Mouse (Mus musculus) forebrain, embryonic 10.5 days (tissue): ENCODE measurements at regions not wholly inside any gene's neighbourhood (a gene's known extent, or its start where the extent isn't known, plus 50 kb on each side); places are given as distances from the start of the nearest gene placed in this dataset.

Source experiments
- DNase-seq: peaks from one replicate; pipeline ENCODE4 v3.0.0-alpha.2; 2017; ENCODE audit warnings: low spot score; ENCODE audit errors: extremely low spot score
- H3K27ac ChIP-seq: fragments of 300-500 bp; sonication (generic); 2 replicates; pipeline ENCODE4 v1.5.1; 2016; ENCODE audit warnings: mild to moderate bottlenecking
- H3K27me3 ChIP-seq: fragments of 300-500 bp; sonication (generic); 2 replicates; pipeline ENCODE4 v1.6.1; 2016; ENCODE audit warnings: mild to moderate bottlenecking; ENCODE audit not compliant: poor library complexity, severe bottlenecking
- H3K36me3 ChIP-seq: fragments of 300-500 bp; sonication (generic); replicated peaks from 2 replicates; pipeline ENCODE4 v1.6.1; 2016; ENCODE audit warnings: mild to moderate bottlenecking, moderate library complexity
- H3K4me1 ChIP-seq: fragments of 300-500 bp; sonication (generic); 2 replicates; pipeline ENCODE4 v1.6.1; 2016
- H3K4me3 ChIP-seq: fragments of 300-500 bp; sonication (generic); 2 replicates; pipeline ENCODE4 v1.5.1; 2016; ENCODE audit warnings: mild to moderate bottlenecking, moderate library complexity
- H3K9me3 ChIP-seq: fragments of 300-500 bp; sonication (generic); 2 replicates; pipeline ENCODE4 v1.6.1; 2016; ENCODE audit warnings: mild to moderate bottlenecking, moderate library complexity
- WGBS: fragments of 180-500 bp; shearing (Covaris S2); methylation state at CpG from one replicate; pipeline ENCODE4 v1.1.7; 2016; 5-methylcytosine and 5-hydroxymethylcytosine counted together

DNA sequence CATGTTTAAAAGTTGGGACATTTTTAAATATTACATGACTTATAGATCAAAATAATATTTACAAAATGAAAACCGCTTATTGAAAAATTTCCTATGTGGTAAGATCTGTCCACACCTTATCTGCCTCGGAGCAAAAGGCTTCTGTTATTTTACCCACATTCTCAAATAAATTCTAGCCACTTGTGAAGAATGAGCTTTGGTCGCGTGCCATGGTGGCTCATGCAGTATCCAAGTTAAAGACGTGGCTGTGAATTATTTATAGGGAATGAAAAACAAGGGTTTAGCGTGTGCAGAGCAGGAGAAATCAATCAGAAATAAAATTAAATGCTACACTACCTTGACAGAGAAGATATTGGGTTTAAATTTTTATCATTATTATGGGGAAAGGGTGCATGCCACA is 430.7 kb upstream of the Cited2 start:
- Histone ChIP-seq H3K27me3 (no peaks in the 10 kb centered on the region), H3K4me1 (peaks cover 13% of the 10 kb centered on the region), H3K27ac (no peak overlapping the region), H3K9me3 (no peaks in the 10 kb centered on the region), H3K36me3 (no peaks in the 10 kb centered on the region), H3K4me3 (no peak overlapping the region)
- DNase-seq: no peak
- WGBS: 95% methylated on average over 6 of the region's 6 CpGs

DNA sequence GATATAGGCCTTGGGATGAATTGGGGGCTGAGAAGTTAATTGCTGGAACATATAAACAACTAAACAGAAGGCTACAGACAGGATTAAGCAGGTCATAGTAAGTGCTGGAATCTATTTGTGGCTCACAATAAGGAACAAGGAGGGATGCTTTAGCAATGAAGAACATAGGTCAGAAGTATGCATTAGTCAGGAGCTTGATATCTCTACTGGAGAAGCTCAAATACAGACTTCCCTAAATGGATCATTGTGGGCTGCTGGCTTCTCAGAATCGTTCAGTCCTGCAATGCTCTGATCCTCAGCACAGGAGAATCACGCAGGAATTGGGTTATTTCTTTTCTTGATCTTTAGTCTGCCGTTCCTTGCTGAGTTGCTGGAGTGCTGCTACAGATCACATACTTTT is 428.6 kb upstream of the Cited2 start:
- no peak for DNase-seq
- Histone ChIP-seq H3K27ac (no peak overlapping the region), H3K4me1 (peaks cover under 1% of the 10 kb centered on the region; the same call in 1 of the 2 replicates), H3K27me3 (no peaks in the 10 kb centered on the region), H3K4me3 (no peak overlapping the region), H3K36me3 (no peaks in the 10 kb centered on the region), H3K9me3 (no peaks in the 10 kb centered on the region)
- WGBS: 83% methylated on average over 3 of the region's 3 CpGs

- 87% methylated on average over 3 of the region's 3 CpGs for WGBS
- peaks cover 6% of the 10 kb centered on the region for H3K4me1 ChIP-seq
Observed at GRCm38 (mm10) chr10:17295157-17295556, 427.9 kb upstream of the Cited2 start.

GRCm38 (mm10) chr10:17299600-17299999 is 423.4 kb upstream of the Cited2 start:
- peaks cover 6% of the 10 kb centered on the region for H3K4me1 ChIP-seq
- no peaks in the 10 kb centered on the region for H3K27me3 ChIP-seq
- DNase-seq: no peak
- H3K36me3 ChIP-seq: no peaks in the 10 kb centered on the region
- WGBS: 37% methylated on average over 6 of the region's 6 CpGs
- H3K9me3 ChIP-seq: no peaks in the 10 kb centered on the region
- H3K27ac ChIP-seq: 0 out of 2 replicates have a peak overlapping the region, but pooled peaks have one; percentile 35
- no peak overlapping the region for H3K4me3 ChIP-seq

More at GRCm38 (mm10) chr10:17295157-17295556, 427.9 kb upstream of the Cited2 start:
- no peaks in the 10 kb centered on the region for H3K9me3 ChIP-seq
- no peak overlapping the region for H3K4me3 ChIP-seq
- H3K27me3 ChIP-seq: no peaks in the 10 kb centered on the region
- H3K36me3 ChIP-seq: no peaks in the 10 kb centered on the region
- no peak for DNase-seq
- H3K27ac ChIP-seq: no peak overlapping the region

DNA sequence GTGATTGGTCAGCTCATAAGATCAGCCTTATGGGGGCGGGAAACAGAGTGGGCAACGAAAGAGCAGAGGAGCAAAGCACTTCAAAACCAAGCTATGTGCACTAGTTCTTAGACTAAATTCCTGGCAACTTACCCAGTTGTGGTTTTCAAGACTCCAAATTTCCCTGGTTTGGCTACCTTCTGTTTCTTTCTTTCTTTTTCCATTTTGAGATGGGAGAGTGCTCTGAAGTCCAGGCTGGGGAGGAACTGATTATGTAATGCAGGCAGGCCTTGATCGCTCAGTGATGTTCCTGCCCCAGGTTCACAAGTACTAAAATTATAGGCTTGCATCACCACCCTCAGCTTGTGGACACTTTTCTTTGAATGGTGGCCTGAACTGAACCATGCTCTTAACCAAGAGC is 396.3 kb upstream of the Cited2 start:
- DNase-seq: no peak
- no peaks in the 10 kb centered on the region for H3K9me3 ChIP-seq
- H3K27ac ChIP-seq: no peak overlapping the region
- 93% methylated on average over 3 of the region's 3 CpGs for WGBS
- peaks cover 20% of the 10 kb centered on the region for H3K4me1 ChIP-seq
- H3K36me3 ChIP-seq: no peaks in the 10 kb centered on the region
- no peaks in the 10 kb centered on the region for H3K27me3 ChIP-seq
- H3K4me3 ChIP-seq: no peak overlapping the region

DNA sequence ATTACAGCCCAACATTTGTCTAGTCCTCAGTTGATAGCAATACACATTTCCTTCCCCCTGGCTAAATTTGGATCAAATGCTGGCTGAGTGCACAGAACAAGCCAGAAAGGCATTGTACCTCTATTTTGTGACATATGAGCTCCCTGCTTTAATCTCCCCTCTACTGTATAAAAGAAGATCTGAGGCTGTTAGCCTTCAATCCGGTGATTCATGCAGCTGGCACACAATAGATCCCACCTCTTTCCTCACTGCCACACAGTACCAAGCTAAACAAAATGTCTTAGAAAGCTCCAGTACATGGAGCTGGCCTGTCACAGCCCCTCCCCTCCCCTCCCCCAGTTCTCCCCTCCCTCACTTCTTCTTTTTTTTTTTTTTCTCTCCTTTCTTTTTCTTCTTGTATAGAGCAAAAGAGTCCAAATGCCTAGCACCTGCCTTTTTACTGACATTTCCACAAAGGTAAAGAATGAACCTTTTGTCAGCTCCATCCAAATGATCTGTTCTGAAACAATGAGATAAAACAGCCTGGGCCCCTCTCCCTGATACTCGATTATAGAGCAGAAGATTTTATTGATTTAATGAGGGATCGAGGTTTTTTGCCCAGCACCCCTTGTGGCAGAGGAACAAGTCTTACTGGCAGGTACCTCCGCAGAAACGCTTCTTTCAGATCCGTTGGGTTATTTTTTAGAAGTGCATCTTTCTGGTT is 392.0 kb upstream of the Cited2 start:
- WGBS: 3% methylated on average over 6 of the region's 6 CpGs
- no peak for DNase-seq
- Histone ChIP-seq H3K27ac (peak overlapping the region; percentile 88), H3K9me3 (no peaks in the 10 kb centered on the region), H3K27me3 (no peaks in the 10 kb centered on the region), H3K4me3 (peak overlapping the region; percentile 51), H3K36me3 (no peaks in the 10 kb centered on the region), H3K4me1 (peaks cover 47% of the 10 kb centered on the region)

GRCm38 (mm10) chr10:17331607-17332008 is 391.4 kb upstream of the Cited2 start:
- no peaks in the 10 kb centered on the region for H3K36me3 ChIP-seq
- H3K9me3 ChIP-seq: no peaks in the 10 kb centered on the region
- DNase-seq: peak; percentile 49
- H3K4me3 ChIP-seq: peak overlapping the region; percentile 51
- whole genome bisulfite sequencing: under 1% methylated on average over 7 of the region's 7 CpGs
- peaks cover 47% of the 10 kb centered on the region for H3K4me1 ChIP-seq
- H3K27ac ChIP-seq: peak overlapping the region; percentile 88
- no peaks in the 10 kb centered on the region for H3K27me3 ChIP-seq

GRCm38 (mm10) chr10:17332025-17332767 is 390.8 kb upstream of the Cited2 start:
- H3K4me3 ChIP-seq: peak overlapping the region; percentile 51
- DNase-seq: peak; percentile 56
- WGBS: 28% methylated on average over 6 of the region's 6 CpGs

DNA sequence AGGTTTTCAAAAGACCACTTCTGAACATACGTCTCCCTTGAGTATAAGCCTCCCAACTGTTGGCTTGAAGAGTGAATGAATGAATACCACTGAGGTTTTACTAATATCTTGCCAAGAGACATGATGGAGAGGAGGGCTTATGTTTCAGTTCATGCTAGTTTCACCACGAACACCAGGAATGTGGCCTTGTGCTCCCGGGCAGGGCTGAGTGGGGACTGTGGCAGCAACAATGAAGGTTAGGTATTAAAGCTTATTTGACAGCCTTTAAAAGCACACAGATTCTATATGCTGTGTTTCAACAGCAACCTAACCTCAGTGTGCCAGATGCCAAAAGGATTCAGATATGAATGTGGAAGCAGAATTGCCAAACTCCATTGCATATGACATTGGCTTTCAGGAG is 390.0 kb upstream of the Cited2 start:
- no peak for DNase-seq
- 22% methylated on average over 3 of the region's 3 CpGs for WGBS
- H3K27ac ChIP-seq: peak overlapping the region; percentile 68

More at GRCm38 (mm10) chr10:17332025-17332767, 390.8 kb upstream of the Cited2 start:
- no peaks in the 10 kb centered on the region for H3K9me3 ChIP-seq
- H3K36me3 ChIP-seq: no peaks in the 10 kb centered on the region
- peaks cover 47% of the 10 kb centered on the region for H3K4me1 ChIP-seq
- H3K27me3 ChIP-seq: no peaks in the 10 kb centered on the region
- H3K27ac ChIP-seq: peak overlapping the region; percentile 88

GRCm38 (mm10) chr10:17333676-17334075 is 389.3 kb upstream of the Cited2 start:
- DNase-seq: no peak
- H3K36me3 ChIP-seq: no peaks in the 10 kb centered on the region
- H3K9me3 ChIP-seq: no peaks in the 10 kb centered on the region
- H3K4me1 ChIP-seq: peaks cover 47% of the 10 kb centered on the region
- peak overlapping the region; percentile 7 for H3K4me3 ChIP-seq
- under 1% methylated on average over 6 of the region's 6 CpGs for WGBS
- no peaks in the 10 kb centered on the region for H3K27me3 ChIP-seq
- peak overlapping the region; percentile 68 for H3K27ac ChIP-seq

More for the DNA sequence above, 390.0 kb upstream of the Cited2 start:
- no peak overlapping the region for H3K4me3 ChIP-seq
- H3K27me3 ChIP-seq: no peaks in the 10 kb centered on the region
- peaks cover 47% of the 10 kb centered on the region for H3K4me1 ChIP-seq
- no peaks in the 10 kb centered on the region for H3K36me3 ChIP-seq
- no peaks in the 10 kb centered on the region for H3K9me3 ChIP-seq

- peaks cover 22% of the 10 kb centered on the region for H3K4me1 ChIP-seq
- no peaks in the 10 kb centered on the region for H3K27me3 ChIP-seq
- no peak for DNase-seq
- H3K4me3 ChIP-seq: no peak overlapping the region
- H3K9me3 ChIP-seq: no peaks in the 10 kb centered on the region
- WGBS: 91% methylated on average over 2 of the region's 2 CpGs
- no peaks in the 10 kb centered on the region for H3K36me3 ChIP-seq
- H3K27ac ChIP-seq: no peak overlapping the region
Observed at GRCm38 (mm10) chr10:17337217-17337616, 385.8 kb upstream of the Cited2 start.

- 95% methylated on average over 1 of the region's 1 CpGs for WGBS
- no peaks in the 10 kb centered on the region for H3K4me1 ChIP-seq
Observed at GRCm38 (mm10) chr10:17343829-17344228, 379.2 kb upstream of the Cited2 start.

More at GRCm38 (mm10) chr10:17343829-17344228, 379.2 kb upstream of the Cited2 start:
- H3K36me3 ChIP-seq: no peaks in the 10 kb centered on the region
- no peaks in the 10 kb centered on the region for H3K9me3 ChIP-seq
- H3K27ac ChIP-seq: no peak overlapping the region
- H3K27me3 ChIP-seq: no peaks in the 10 kb centered on the region
- no peak for DNase-seq
- H3K4me3 ChIP-seq: no peak overlapping the region
